Mouse (Mus musculus) midbrain, embryonic 13.5 days (tissue): ENCODE data around the gene Isl1. TPM values are rescaled to one million over a fixed set of nuclear protein-coding genes. Genes with fewer than 3 reads are reported as not detected.

Experiments
- ATAC-seq: fragments of 200-750 bp; cut with Nextera tagmentation; 2 replicates; pipeline ENCODE4 v1.8.0; 2017; ENCODE audit warnings: mild to moderate bottlenecking, moderate TSS enrichment, moderate library complexity
- H3K27ac ChIP-seq: fragments of 300-500 bp; sonication (generic); 2 replicates; pipeline ENCODE4 v1.5.1; 2015; ENCODE audit warnings: inconsistent platforms, mild to moderate bottlenecking, moderate library complexity
- H3K27me3 ChIP-seq: fragments of 300-500 bp; sonication (generic); 2 replicates; pipeline ENCODE4 v1.6.1; 2015; ENCODE audit warnings: mild to moderate bottlenecking, inconsistent platforms
- H3K36me3 ChIP-seq: fragments of 300-500 bp; sonication (generic); 2 replicates; pipeline ENCODE4 v1.6.1; 2015; ENCODE audit warnings: mild to moderate bottlenecking, inconsistent platforms
- H3K4me1 ChIP-seq: fragments of 300-500 bp; sonication (generic); replicated peaks from 2 replicates; pipeline ENCODE4 v1.6.1; 2015; ENCODE audit warnings: inconsistent platforms
- H3K4me2 ChIP-seq: fragments of 300-500 bp; sonication (generic); replicated peaks from 2 replicates; pipeline ENCODE4 v1.6.1; 2015; ENCODE audit warnings: moderate library complexity, mild to moderate bottlenecking, inconsistent platforms
- H3K4me3 ChIP-seq: fragments of 300-500 bp; sonication (generic); replicated peaks from 2 replicates; pipeline ENCODE4 v1.5.1; 2015; ENCODE audit warnings: mild to moderate bottlenecking, inconsistent platforms
- H3K9ac ChIP-seq: fragments of 300-500 bp; sonication (generic); replicated peaks from 2 replicates; pipeline ENCODE4 v1.6.1; 2015; ENCODE audit warnings: mild to moderate bottlenecking, inconsistent platforms
- H3K9me3 ChIP-seq: fragments of 300-500 bp; sonication (generic); 2 replicates; pipeline ENCODE4 v1.6.1; 2016; ENCODE audit warnings: mild to moderate bottlenecking, inconsistent platforms
- WGBS: fragments of 180-500 bp; shearing (Covaris S2); methylation state at CpG from one replicate; pipeline ENCODE4 v1.1.7; 2015; 5-methylcytosine and 5-hydroxymethylcytosine counted together
- polyA plus RNA-seq: library from polyadenylated mRNA; unstranded; fragments of >200 nt; fragmentation: Nextera tagmentation; extraction: Ambion mirVana; gene quantifications from 2 replicates; pipeline ENCODE4 v1.2.1, GENCODE M21; 2015

Isl1 gene
- polyA plus RNA-seq, 1 experiment from 2014 or later = 52.9 TPM

GRCm38 (mm10) chr13:116293301-116294150 is 16.0 kb downstream of the Isl1 start:
- no peaks in the 10 kb centered on the region for H3K9me3 ChIP-seq
- peak overlapping the region; percentile 11 for H3K4me2 ChIP-seq
- no peak overlapping the region for H3K9ac ChIP-seq
- no peaks in the 10 kb centered on the region for H3K36me3 ChIP-seq
- 1% methylated on average over 27 of the region's 27 CpGs for WGBS
- no peak overlapping the region for H3K4me3 ChIP-seq
- H3K27me3 ChIP-seq = peaks cover 79% of the 10 kb centered on the region
- H3K27ac ChIP-seq = no peak overlapping the region
- ATAC-seq = peak; percentile 57
- peaks cover 10% of the 10 kb centered on the region for H3K4me1 ChIP-seq

GRCm38 (mm10) chr13:116289655-116290054 is 19.8 kb downstream of the Isl1 start:
- Histone ChIP-seq H3K27me3 (peaks cover 53% of the 10 kb centered on the region), H3K36me3 (no peaks in the 10 kb centered on the region), H3K4me3 (no peak overlapping the region), H3K9me3 (no peaks in the 10 kb centered on the region), H3K27ac (no peak overlapping the region), H3K4me1 (peaks cover 8% of the 10 kb centered on the region), H3K9ac (no peak overlapping the region), H3K4me2 (no peak overlapping the region)
- no peak for ATAC-seq
- WGBS = 95% methylated on average over 1 of the region's 1 CpGs

- Histone ChIP-seq H3K27me3 (no peaks in the 10 kb centered on the region), H3K4me3 (no peak overlapping the region), H3K4me1 (0 out of 2 replicates have a peak, but pooled peaks cover 7% of the 10 kb centered on the region), H3K9ac (no peak overlapping the region), H3K27ac (no peak overlapping the region), H3K36me3 (no peaks in the 10 kb centered on the region), H3K4me2 (no peak overlapping the region), H3K9me3 (0 out of 2 replicates have a peak, but pooled peaks cover 3% of the 10 kb centered on the region)
- peak; percentile 79 for ATAC-seq
- WGBS = 27% methylated on average over 9 of the region's 9 CpGs
These were observed 30.2 kb downstream of the Isl1 start for GRCm38 (mm10) chr13:116279207-116279772.
